In genomic region chr6:39058389-39058788, GRCm38 (mm10) we compare ENCODE assay signal across 14 mouse cellular contexts. TPM values are rescaled to one million over a fixed set of nuclear protein-coding genes. Genes with fewer than 3 reads are reported as not detected.
DNase-seq lines count a peak whose midpoint lies in the region; ATAC-seq lines count a peak whose summit lies in the region.
"Had no signal": no experiment of that assay in that cellular context is flagged by ENCODE, and none has a peak within 500 bp of the region (broad histone marks: within the 10 kb centered on the region; RNA-seq: fewer than 3 reads in every experiment).

No protein-coding gene starts in this region.

- no peaks in the 10 kb centered on the region for H3K36me3 ChIP-seq in forebrain, embryonic 11.5 days (ENCODE audit: control insufficient read depth, insufficient read depth, low read length)
- H3K36me3 ChIP-seq in forebrain, embryonic 14.5 days (ENCODE audit: control insufficient read depth, insufficient read depth, low read length) = no peaks in the 10 kb centered on the region
- no peaks in the 10 kb centered on the region for H3K36me3 ChIP-seq in liver, embryonic 12.5 days
- H3K36me3 ChIP-seq: forebrain, embryonic 15.5 days had no signal

- no peaks in the 10 kb centered on the region for H3K27me3 ChIP-seq in forebrain, embryonic 11.5 days (ENCODE audit: control insufficient read depth, insufficient read depth, low read length)
- H3K27me3 ChIP-seq in forebrain, embryonic 14.5 days (replicated peaks; ENCODE audit: control insufficient read depth, insufficient read depth, low read length) = no peaks in the 10 kb centered on the region
- H3K27me3 ChIP-seq in liver, embryonic 12.5 days (replicated peaks) = no peaks in the 10 kb centered on the region
- H3K27me3 ChIP-seq: forebrain, embryonic 15.5 days had no signal

- no peak overlapping the region for H3K27ac ChIP-seq in forebrain, embryonic 11.5 days (ENCODE audit: low read depth, low read length)
- H3K27ac ChIP-seq in forebrain, embryonic 14.5 days (ENCODE audit: low read depth, low read length) = no peak overlapping the region
- no peak overlapping the region; the same call in 1 of the 2 replicates for H3K27ac ChIP-seq in liver, embryonic 12.5 days
- H3K27ac ChIP-seq: forebrain, embryonic 15.5 days had no signal

- H3K4me2 ChIP-seq in forebrain, embryonic 11.5 days (ENCODE audit: low read depth, low read length, severe bottlenecking) = no peak overlapping the region
- H3K4me2 ChIP-seq in forebrain, embryonic 14.5 days (ENCODE audit: low read length) = no peak overlapping the region
- H3K4me2 ChIP-seq in liver, embryonic 12.5 days = no peak overlapping the region
- H3K4me2 ChIP-seq: forebrain, embryonic 15.5 days had no signal

- ATAC-seq in forebrain, embryonic 11.5 days (replicated peaks; ENCODE audit: low FRiP score) = no peak
- ATAC-seq in forebrain, embryonic 14.5 days = no peak
- ATAC-seq in liver, embryonic 12.5 days = no peak
- ATAC-seq: activated CD4-positive, CD25-positive, alpha-beta regulatory T cell, adult 4 months; forebrain, embryonic 15.5 days; inflammation-experienced regulatory T-cells, adult 6 months had no signal

- H3K9ac ChIP-seq in forebrain, embryonic 11.5 days (ENCODE audit: low read length) = no peak overlapping the region
- H3K9ac ChIP-seq in forebrain, embryonic 14.5 days (ENCODE audit: low read length) = no peak overlapping the region
- H3K9ac ChIP-seq in liver, embryonic 12.5 days = no peak overlapping the region
- H3K9ac ChIP-seq: forebrain, embryonic 15.5 days had no signal

- DNase-seq in forebrain, embryonic 11.5 days (ENCODE audit: low spot score) = peak; percentile 66
- no peak for DNase-seq in forebrain, embryonic 14.5 days (ENCODE audit: low spot score)
- DNase-seq in liver (peak; percentile 42), R1 (ENCODE audit: low read depth, low spot score) (peak; percentile 47)
- peak; percentile 14 for DNase-seq in naive thymus-derived CD4-positive, alpha-beta T cell, adult 2 months (ENCODE audit: low read depth)
- no peak for DNase-seq in frontal cortex, postnatal 36 days (ENCODE audit: low spot score in 2 of 2)
- DNase-seq in left cerebral cortex, adult 11 months (ENCODE audit: low spot score) = no peak
- DNase-seq: lung, adult 2 months; midbrain, embryonic 14.5 days; thymus, postnatal 14 days had no signal

- no peaks in the 10 kb centered on the region for H3K9me3 ChIP-seq in forebrain, embryonic 11.5 days (ENCODE audit: control insufficient read depth, low read length)
- no peaks in the 10 kb centered on the region for H3K9me3 ChIP-seq in forebrain, embryonic 14.5 days (replicated peaks; ENCODE audit: control insufficient read depth, low read length)
- no peaks in the 10 kb centered on the region for H3K9me3 ChIP-seq in liver, embryonic 12.5 days (replicated peaks)
- H3K9me3 ChIP-seq: forebrain, embryonic 15.5 days had no signal

- no peaks in the 10 kb centered on the region for H3K4me1 ChIP-seq in forebrain, embryonic 11.5 days (replicated peaks; ENCODE audit: control insufficient read depth, insufficient read depth, low read length)
- H3K4me1 ChIP-seq in forebrain, embryonic 14.5 days (ENCODE audit: control insufficient read depth, insufficient read depth, low read length) = peaks cover 9% of the 10 kb centered on the region; the same call in 1 of the 2 replicates
- peaks cover 37% of the 10 kb centered on the region for H3K4me1 ChIP-seq in liver, embryonic 12.5 days

- 65% methylated on average over 3 of the region's 3 CpGs for WGBS in forebrain, embryonic 11.5 days
- 62% methylated on average over 3 of the region's 3 CpGs for WGBS in forebrain, embryonic 14.5 days
- WGBS in liver, embryonic 12.5 days (ENCODE audit: insufficient replicate concordance) = 49% methylated on average over 3 of the region's 3 CpGs

- no peak overlapping the region for H3K4me3 ChIP-seq in forebrain, embryonic 11.5 days (ENCODE audit: low read depth, low read length)
- no peak overlapping the region for H3K4me3 ChIP-seq in forebrain, embryonic 14.5 days (ENCODE audit: low read depth, low read length)
- H3K4me3 ChIP-seq in liver, embryonic 12.5 days = no peak overlapping the region
- H3K4me3 ChIP-seq: forebrain, embryonic 15.5 days had no signal

RNA-seq across cellular contexts. Expression of gene Parp12, which starts 59.8 kb away (rescaled TPM):
- polyA plus RNA-seq in forebrain, embryonic 11.5 days (2014; fragmentation: Nextera tagmentation; extraction: Ambion mirVana) = 2.6 and 3.1 TPM in 2 replicates
- 2.3 TPM in 2 replicates for polyA plus RNA-seq in forebrain, embryonic 14.5 days (2014; fragmentation: Nextera tagmentation; extraction: Ambion mirVana)
- 3.1 and 3.7 TPM in 2 replicates for polyA plus RNA-seq in liver, embryonic 12.5 days (2016; fragmentation: Nextera tagmentation; extraction: Ambion mirVana)

Comparison
In these comparisons a context has a peak if more than half of its experiments do, and no peak if none do; other contexts are left out.
1. DNase-seq: peak in forebrain, embryonic 11.5 days (single experiment), liver (single experiment), R1 (single experiment) and naive thymus-derived CD4-positive, alpha-beta T cell, adult 2 months (single experiment); none in forebrain, embryonic 14.5 days (single experiment), frontal cortex, postnatal 36 days (0 of 2) and left cerebral cortex, adult 11 months (single experiment).